16 mouse cellular contexts compared by ENCODE assay signal in the genomic region with DNA sequence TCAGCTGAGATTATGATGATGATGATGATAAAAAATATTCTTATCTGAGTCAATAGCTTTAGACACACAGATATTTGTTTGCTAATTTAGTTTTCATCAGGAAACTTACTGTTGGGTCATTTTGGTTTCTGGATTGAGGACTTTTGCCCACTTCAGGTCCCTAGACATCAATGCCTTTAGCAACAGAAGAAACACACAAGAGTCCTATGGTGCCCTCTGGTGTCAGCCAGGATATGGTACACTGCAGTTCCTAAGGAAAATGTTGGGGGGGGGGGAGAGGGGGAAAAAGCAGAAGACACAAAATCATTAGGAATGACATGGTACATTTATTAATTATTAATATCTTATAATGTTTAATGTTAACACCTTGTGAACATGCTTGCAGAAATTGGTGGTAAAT. TPM values are rescaled to one million over a fixed set of nuclear protein-coding genes. Genes with fewer than 3 reads are reported as not detected.
DNase-seq lines count a peak whose midpoint lies in the region; ATAC-seq and TF ChIP-seq lines count a peak whose summit lies in the region.
"Had no signal": no experiment of that assay in that cellular context is flagged by ENCODE, and none has a peak within 500 bp of the region (broad histone marks: within the 10 kb centered on the region; RNA-seq: fewer than 3 reads in every experiment).

No protein-coding gene starts in this region.

- no peaks in the 10 kb centered on the region for H3K9me3 ChIP-seq in kidney, embryonic 15.5 days (replicated peaks)
- H3K9me3 ChIP-seq in lung, postnatal 0 days (ENCODE audit: low read length), result no peaks in the 10 kb centered on the region

- H3K4me2 ChIP-seq in kidney, embryonic 15.5 days, result no peak overlapping the region
- no peak overlapping the region for H3K4me2 ChIP-seq in lung, postnatal 0 days (replicated peaks; ENCODE audit: low read depth, low read length)
- H3K4me2 ChIP-seq: hindbrain, embryonic 14.5 days; midbrain, embryonic 11.5 days had no signal

- DNase-seq in cerebellum, adult 2 months, result no peak
- DNase-seq in cerebellum, adult 11 months, result no peak
- no peak for DNase-seq in kidney, adult 2 months
- peak; percentile 18 for DNase-seq in lung, postnatal 0 days (ENCODE audit: low spot score)
- DNase-seq in lung, postnatal 25 days (ENCODE audit: low spot score), result no peak
- DNase-seq in urinary bladder, adult 2 months (ENCODE audit: low spot score), result no peak
- DNase-seq: B cell, adult 2 months; heart, adult 11 months; layer of hippocampus, adult 9-11 months had no signal

- H3K27me3 ChIP-seq in cerebellum, adult 2 months (ENCODE audit: control insufficient read depth, insufficient read depth, low read length), result no peaks in the 10 kb centered on the region
- H3K27me3 ChIP-seq in kidney, adult 2 months (replicated peaks; ENCODE audit: control insufficient read depth, insufficient read depth, low read length), result no peaks in the 10 kb centered on the region; the same call in 1 of the 2 replicates
- H3K27me3 ChIP-seq in kidney, embryonic 15.5 days, result no peaks in the 10 kb centered on the region
- H3K27me3 ChIP-seq in lung, postnatal 0 days (replicated peaks; ENCODE audit: insufficient read depth, low read length), result no peaks in the 10 kb centered on the region

- no peak for TF ChIP-seq POLR2A in cerebellum, adult 2 months (IDR thresholded peaks at IDR 0.05; ENCODE audit: borderline replicate concordance, insufficient read depth, low read length)
- TF ChIP-seq POLR2A in kidney, adult 2 months (IDR thresholded peaks at IDR 0.05; ENCODE audit: low read depth, low read length), result no peak
- no peak for TF ChIP-seq POLR2A in cortical plate, adult 2 months (IDR thresholded peaks at IDR 0.05; ENCODE audit: extremely low read depth, insufficient read depth, low read length)

- no peak for ATAC-seq in kidney, embryonic 15.5 days (replicated peaks; ENCODE audit: low FRiP score)
- no peak for ATAC-seq in lung, postnatal 0 days
- ATAC-seq: forebrain, embryonic 14.5 days; Patski had no signal

- no peak overlapping the region for H3K27ac ChIP-seq in cerebellum, adult 2 months (ENCODE audit: insufficient read depth, low read length)
- H3K27ac ChIP-seq in kidney, adult 2 months (ENCODE audit: insufficient read depth, low read depth, low read length), result no peak overlapping the region
- no peak overlapping the region for H3K27ac ChIP-seq in kidney, embryonic 15.5 days
- H3K27ac ChIP-seq in lung, postnatal 0 days (ENCODE audit: low read length), result no peak overlapping the region
- no peak overlapping the region for H3K27ac ChIP-seq in cortical plate, adult 2 months (ENCODE audit: insufficient read depth, low read length)
- H3K27ac ChIP-seq: hindbrain, embryonic 14.5 days; liver, embryonic 14.5 days had no signal

- H3K9ac ChIP-seq in kidney, embryonic 15.5 days, result no peak overlapping the region
- H3K9ac ChIP-seq in lung, postnatal 0 days (replicated peaks; ENCODE audit: low read depth), result no peak overlapping the region
- H3K9ac ChIP-seq: hindbrain, embryonic 14.5 days; liver, embryonic 14.5 days had no signal

- H3K4me1 ChIP-seq in cerebellum, adult 2 months (ENCODE audit: control insufficient read depth, insufficient read depth, low read length), result no peaks in the 10 kb centered on the region
- H3K4me1 ChIP-seq in kidney, adult 2 months (ENCODE audit: control insufficient read depth, insufficient read depth, low read length), result no peaks in the 10 kb centered on the region
- no peaks in the 10 kb centered on the region for H3K4me1 ChIP-seq in kidney, embryonic 15.5 days
- H3K4me1 ChIP-seq in lung, postnatal 0 days (ENCODE audit: insufficient read depth, low read depth, low read length), result no peaks in the 10 kb centered on the region
- no peaks in the 10 kb centered on the region for H3K4me1 ChIP-seq in cortical plate, adult 2 months (ENCODE audit: control insufficient read depth, insufficient read depth, low read length)

- no peak overlapping the region for H3K4me3 ChIP-seq in cerebellum, adult 2 months (replicated peaks; ENCODE audit: insufficient read depth, low read depth, low read length)
- no peak overlapping the region for H3K4me3 ChIP-seq in kidney, adult 2 months (ENCODE audit: insufficient read depth, low read depth, low read length)
- H3K4me3 ChIP-seq in kidney, embryonic 15.5 days (replicated peaks), result no peak overlapping the region
- no peak overlapping the region for H3K4me3 ChIP-seq in lung, postnatal 0 days (ENCODE audit: low read depth, low read length)
- H3K4me3 ChIP-seq in cortical plate, adult 2 months (ENCODE audit: insufficient read depth, low read length), result no peak overlapping the region

- no peak for TF ChIP-seq EP300 in lung, postnatal 0 days (IDR thresholded peaks at IDR 0.05)

- TF ChIP-seq CTCF in cerebellum, adult 2 months (IDR thresholded peaks at IDR 0.05; ENCODE audit: borderline replicate concordance, insufficient read depth, low read depth, low read length), result peak; percentile 40; the same call in 1 of the 2 replicates
- peak; percentile 19; the same call in 1 of the 2 replicates for TF ChIP-seq CTCF in kidney, adult 2 months (conservative IDR thresholded peaks at IDR 0.05; ENCODE audit: insufficient read depth, insufficient read length, low read depth, low read length)
- peak; percentile 56 for TF ChIP-seq CTCF in lung, postnatal 0 days (IDR thresholded peaks at IDR 0.05)
- TF ChIP-seq CTCF in cortical plate, adult 2 months (IDR thresholded peaks at IDR 0.05; ENCODE audit: extremely low read depth, insufficient read depth, low read length), result peak; percentile 53

- no peaks in the 10 kb centered on the region for H3K36me3 ChIP-seq in kidney, adult 2 months (ENCODE audit: control insufficient read depth, insufficient read depth, low read length)
- no peaks in the 10 kb centered on the region for H3K36me3 ChIP-seq in kidney, embryonic 15.5 days
- no peaks in the 10 kb centered on the region for H3K36me3 ChIP-seq in lung, postnatal 0 days (ENCODE audit: insufficient read depth, low read length)

RNA-seq across cellular contexts. Expression of gene Tmem200c, which starts 42.0 kb away (rescaled TPM):
- polyA plus RNA-seq in cerebellum, adult 2 months (2012; rRNA removed), result 4.1 and 5.1 TPM in 2 replicates
- polyA plus RNA-seq in kidney, adult 2 months (2012; rRNA removed), result 0.14 and 0.18 TPM in 2 replicates
- polyA plus RNA-seq in kidney, embryonic 15.5 days (2015; fragmentation: Nextera tagmentation; extraction: Ambion mirVana), result 0.57 and 0.66 TPM in 2 replicates
- 0.11 TPM in 1 of 2 replicates, not detected in the other for polyA plus RNA-seq in lung, postnatal 0 days (2015; fragmentation: Nextera tagmentation; extraction: Ambion mirVana)
- 7.4 and 7.9 TPM in 2 replicates for polyA plus RNA-seq in cortical plate, adult 2 months (2012; rRNA removed)
- 3.2 and 4.5 TPM in 2 replicates for polyA plus RNA-seq in urinary bladder, adult 2 months (2012; rRNA removed)
- polyA plus RNA-seq: liver, embryonic 14.5 days had no signal
